Mouse (Mus musculus): ENCODE measurements at regions not wholly inside any gene's neighbourhood (a gene's known extent, or its start where the extent isn't known, plus 50 kb on each side); places are given as distances from the start of the nearest gene placed in this dataset.

DNA sequence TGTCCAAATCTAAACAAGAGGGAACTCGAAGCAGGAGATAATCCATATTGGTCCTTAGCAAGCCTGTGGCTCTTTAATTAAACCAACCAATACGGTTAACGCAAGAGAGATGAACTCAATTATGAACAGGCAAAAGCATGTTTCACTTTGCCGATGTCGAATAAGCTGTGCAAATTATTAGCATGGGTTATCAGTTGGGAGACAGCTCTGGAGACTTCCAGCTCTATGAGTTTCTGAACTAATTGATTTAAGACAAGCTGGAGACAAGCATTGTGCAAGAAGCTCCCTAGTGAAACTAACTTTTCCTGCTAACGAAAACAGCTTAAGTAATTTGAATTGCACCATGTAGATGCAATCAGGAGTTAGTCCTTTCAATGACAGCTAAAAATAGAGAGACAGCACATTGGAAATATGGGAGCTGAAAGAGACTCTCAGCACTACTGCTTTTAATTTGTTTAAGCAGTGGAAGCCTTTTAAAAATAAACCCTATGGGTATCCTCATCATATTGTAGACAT is 78.8 kb upstream of the Gm47985 start:
- TF ChIP-seq POLR2A (IDR thresholded peaks at IDR 0.05; ENCODE audit: low read depth, low read length): no peak
- no peak for TF ChIP-seq CTCF (IDR thresholded peaks at IDR 0.05; ENCODE audit: extremely low read depth, insufficient read depth, insufficient read length, insufficient replicate concordance)
